Mouse (Mus musculus) liver, embryonic 14.5 days (tissue): ENCODE results near the gene Filip1l.

ENCODE experiments used
- CTCF ChIP-seq: IDR thresholded peaks from 2 replicates; pipeline ENCODE4 v1.5.1; 2016; ENCODE audit warnings: antibody characterized with exemption, low read depth, control low read depth
- EP300 ChIP-seq: IDR thresholded peaks from 2 replicates; pipeline ENCODE4 v1.6.1; 2016; ENCODE audit warnings: antibody characterized with exemption, low read depth

DNA sequence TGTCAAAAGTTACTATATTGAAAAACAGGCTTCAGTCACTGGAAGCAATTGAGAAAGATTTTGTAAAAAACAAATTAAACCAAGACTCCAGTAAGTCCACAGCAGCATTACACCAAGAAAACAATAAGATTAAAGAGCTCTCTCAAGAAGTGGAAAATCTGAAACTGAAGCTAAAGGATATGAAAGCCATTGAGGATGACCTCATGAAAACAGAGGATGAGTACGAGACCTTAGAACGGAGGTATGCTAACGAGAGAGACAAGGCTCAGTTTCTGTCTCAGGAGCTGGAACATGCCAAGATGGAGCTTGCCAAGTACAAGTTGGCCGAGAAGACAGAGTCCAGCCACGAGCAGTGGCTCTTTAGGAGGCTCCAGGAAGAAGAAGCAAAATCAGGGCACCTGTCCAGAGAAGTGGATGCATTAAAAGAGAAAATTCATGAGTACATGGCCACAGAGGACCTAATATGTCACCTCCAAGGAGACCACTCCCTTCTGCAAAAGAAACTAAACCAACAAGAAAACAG is 218.0 kb downstream of the Filip1l start:
- TF ChIP-seq CTCF (no peak), EP300 (no peak)
